Mouse (Mus musculus): ENCODE data around the gene Bik. TPM values are rescaled to one million over a fixed set of nuclear protein-coding genes. Genes with fewer than 3 reads are reported as not detected.

Bik gene
- polyA plus RNA-seq, 1 experiment, result 4.7 TPM

- no peaks in the 10 kb centered on the region for H3K36me3 ChIP-seq (ENCODE audit: control insufficient read depth, insufficient read depth, low read length)
- peaks cover 9% of the 10 kb centered on the region; the same call in 1 of the 2 replicates for H3K4me1 ChIP-seq (ENCODE audit: control insufficient read depth, insufficient read depth, insufficient read length)
- no peak for DNase-seq (ENCODE audit: low read depth in 1 of 2, low spot score in 2 of 2)
- H3K27ac ChIP-seq (ENCODE audit: insufficient read depth, low read length), result no peak overlapping the region
- TF ChIP-seq POLR2A (IDR thresholded peaks at IDR 0.05; ENCODE audit: low read depth, low read length) (no peak), CTCF (IDR thresholded peaks at IDR 0.05; ENCODE audit: extremely low read depth, insufficient read depth, insufficient read length, insufficient replicate concordance) (no peak)
- WGBS, result 30% methylated on average over 5 of the region's 5 CpGs
- H3K4me3 ChIP-seq (ENCODE audit: extremely low read depth, insufficient read depth, insufficient read length), result no peak overlapping the region
- no peaks in the 10 kb centered on the region for H3K27me3 ChIP-seq (ENCODE audit: control insufficient read depth, insufficient read depth, low read length)
Measured at GRCm38 (mm10) chr15:83560941-83561477, 34.3 kb downstream of the Bik start.

GRCm38 (mm10) chr15:83562626-83563270 lies 36.1 kb downstream of the Bik start:
- H3K4me1 ChIP-seq (ENCODE audit: control insufficient read depth, insufficient read depth, insufficient read length), result peaks cover 7% of the 10 kb centered on the region; the same call in 1 of the 2 replicates
- TF ChIP-seq CTCF (IDR thresholded peaks at IDR 0.05; ENCODE audit: extremely low read depth, insufficient read depth, insufficient read length, insufficient replicate concordance), result no peak
- peak; percentile 28 for TF ChIP-seq POLR2A (IDR thresholded peaks at IDR 0.05; ENCODE audit: low read depth, low read length)
- H3K27me3 ChIP-seq (ENCODE audit: control insufficient read depth, insufficient read depth, low read length), result no peaks in the 10 kb centered on the region
- peak overlapping the region; percentile 81 for H3K4me3 ChIP-seq (ENCODE audit: extremely low read depth, insufficient read depth, insufficient read length)
- peak overlapping the region; percentile 91 for H3K27ac ChIP-seq (ENCODE audit: insufficient read depth, low read length)
- 16% methylated on average over 15 of the region's 15 CpGs for WGBS
- no peaks in the 10 kb centered on the region for H3K36me3 ChIP-seq (ENCODE audit: control insufficient read depth, insufficient read depth, low read length)
- peak; percentile 58 to 77 for DNase-seq (ENCODE audit: low read depth in 1 of 2, low spot score in 2 of 2)

DNA sequence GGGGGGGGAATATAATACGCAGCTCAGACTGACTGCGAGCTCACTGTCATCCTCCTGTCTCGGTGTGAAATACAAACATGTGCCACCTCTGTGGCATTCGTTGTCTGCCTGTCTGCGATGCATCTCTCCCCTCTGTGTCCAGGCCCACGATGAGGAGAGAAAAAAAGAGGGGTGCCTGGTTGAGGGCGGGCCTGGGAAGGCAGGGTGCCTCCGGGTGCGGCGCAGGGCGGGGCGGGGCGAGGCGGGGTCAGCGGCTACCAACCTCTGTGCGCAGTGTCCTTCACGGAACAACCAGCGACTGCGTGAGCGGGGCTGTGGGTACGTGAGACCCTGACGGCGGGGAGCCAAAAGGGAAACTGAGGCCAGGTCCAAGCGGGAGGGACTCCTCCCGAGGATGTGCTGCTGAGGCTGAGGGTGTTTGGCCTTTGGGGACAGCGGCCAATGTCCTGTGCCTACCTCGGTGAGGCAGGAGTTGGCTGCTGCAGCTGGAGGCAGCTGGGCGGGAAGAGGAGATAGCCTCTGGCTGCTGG lies 36.7 kb downstream of the Bik start, which contains the start of the genes Tspo and Mcat:
Gene Tspo (plus strand): TSS at position 266 of the 530 bp plus-strand sequence.
Gene Mcat (minus strand): TSS at position 461 of the 530 bp plus-strand sequence.
- TF ChIP-seq CTCF (IDR thresholded peaks at IDR 0.05; ENCODE audit: extremely low read depth, insufficient read depth, insufficient read length, insufficient replicate concordance) (no peak), POLR2A (IDR thresholded peaks at IDR 0.05; ENCODE audit: low read depth, low read length) (no peak)
- Histone ChIP-seq H3K4me1 (ENCODE audit: control insufficient read depth, insufficient read depth, insufficient read length) (peaks cover 7% of the 10 kb centered on the region; the same call in 1 of the 2 replicates), H3K27me3 (ENCODE audit: control insufficient read depth, insufficient read depth, low read length) (no peaks in the 10 kb centered on the region), H3K27ac (ENCODE audit: insufficient read depth, low read length) (peak within 1 kb of the TSS; percentile 91), H3K36me3 (ENCODE audit: control insufficient read depth, insufficient read depth, low read length) (no peaks in the 10 kb centered on the region), H3K4me3 (ENCODE audit: extremely low read depth, insufficient read depth, insufficient read length) (peak within 1 kb of the TSS; percentile 81)
- peak in 1 of 2 experiments; percentile 74 for DNase-seq (ENCODE audit: low read depth in 1 of 2, low spot score in 2 of 2)
- under 1% methylated on average over 28 of the region's 28 CpGs for WGBS

- peak overlapping the region; percentile 91 for H3K27ac ChIP-seq (ENCODE audit: insufficient read depth, low read length)
- TF ChIP-seq CTCF (IDR thresholded peaks at IDR 0.05; ENCODE audit: extremely low read depth, insufficient read depth, insufficient read length, insufficient replicate concordance), result no peak
- TF ChIP-seq POLR2A (IDR thresholded peaks at IDR 0.05; ENCODE audit: low read depth, low read length), result no peak
- no peaks in the 10 kb centered on the region for H3K27me3 ChIP-seq (ENCODE audit: control insufficient read depth, insufficient read depth, low read length)
- WGBS, result 3% methylated on average over 27 of the region's 27 CpGs
- H3K4me3 ChIP-seq (ENCODE audit: extremely low read depth, insufficient read depth, insufficient read length), result peak overlapping the region; percentile 81
- H3K4me1 ChIP-seq (ENCODE audit: control insufficient read depth, insufficient read depth, insufficient read length), result peaks cover 7% of the 10 kb centered on the region; the same call in 1 of the 2 replicates
- peak in 1 of 2 experiments; percentile 32 for DNase-seq (ENCODE audit: low read depth in 1 of 2, low spot score in 2 of 2)
- no peaks in the 10 kb centered on the region for H3K36me3 ChIP-seq (ENCODE audit: control insufficient read depth, insufficient read depth, low read length)
Measured at GRCm38 (mm10) chr15:83563857-83564651, 37.4 kb downstream of the Bik start.

GRCm38 (mm10) chr15:83565434-83565833 lies 38.8 kb downstream of the Bik start:
- Histone ChIP-seq H3K27me3 (ENCODE audit: control insufficient read depth, insufficient read depth, low read length) (no peaks in the 10 kb centered on the region), H3K27ac (ENCODE audit: insufficient read depth, low read length) (no peak overlapping the region), H3K4me3 (ENCODE audit: extremely low read depth, insufficient read depth, insufficient read length) (no peak overlapping the region), H3K36me3 (ENCODE audit: control insufficient read depth, insufficient read depth, low read length) (no peaks in the 10 kb centered on the region), H3K4me1 (ENCODE audit: control insufficient read depth, insufficient read depth, insufficient read length) (peaks cover 7% of the 10 kb centered on the region; the same call in 1 of the 2 replicates)
- WGBS, result 81% methylated on average over 3 of the region's 3 CpGs
- no peak for DNase-seq (ENCODE audit: low read depth in 1 of 2, low spot score in 2 of 2)
- TF ChIP-seq POLR2A (IDR thresholded peaks at IDR 0.05; ENCODE audit: low read depth, low read length), result no peak
- TF ChIP-seq CTCF (IDR thresholded peaks at IDR 0.05; ENCODE audit: extremely low read depth, insufficient read depth, insufficient read length, insufficient replicate concordance), result no peak

DNA sequence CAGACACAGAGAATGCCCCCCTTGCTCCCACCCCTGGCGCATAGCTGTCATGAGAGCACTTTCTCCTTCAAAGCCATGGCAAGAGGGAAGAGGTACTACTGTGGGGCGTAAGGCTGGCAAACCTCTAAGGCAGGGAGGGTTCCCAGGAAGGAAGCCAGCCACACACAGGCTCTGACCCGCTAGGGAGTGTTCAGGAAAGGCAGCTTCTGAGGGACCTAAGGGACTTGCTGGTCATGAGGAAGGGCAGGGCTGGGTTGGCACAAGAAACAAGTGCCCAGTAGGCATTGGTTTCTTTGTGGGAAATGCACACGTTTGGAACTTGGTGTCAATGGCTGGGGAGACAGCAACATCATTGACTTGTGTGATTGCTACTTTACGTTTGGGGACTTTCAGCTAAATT lies 39.3 kb downstream of the Bik start:
- Histone ChIP-seq H3K36me3 (ENCODE audit: control insufficient read depth, insufficient read depth, low read length) (no peaks in the 10 kb centered on the region), H3K4me3 (ENCODE audit: extremely low read depth, insufficient read depth, insufficient read length) (no peak overlapping the region), H3K27me3 (ENCODE audit: control insufficient read depth, insufficient read depth, low read length) (no peaks in the 10 kb centered on the region), H3K27ac (ENCODE audit: insufficient read depth, low read length) (no peak overlapping the region), H3K4me1 (ENCODE audit: control insufficient read depth, insufficient read depth, insufficient read length) (peaks cover 7% of the 10 kb centered on the region; the same call in 1 of the 2 replicates)
- WGBS, result 74% methylated on average over 5 of the region's 5 CpGs
- no peak for DNase-seq (ENCODE audit: low read depth in 1 of 2, low spot score in 2 of 2)
- TF ChIP-seq POLR2A (IDR thresholded peaks at IDR 0.05; ENCODE audit: low read depth, low read length) (no peak), CTCF (IDR thresholded peaks at IDR 0.05; ENCODE audit: extremely low read depth, insufficient read depth, insufficient read length, insufficient replicate concordance) (no peak)
